Comparison of ENCODE assay signal across 13 mouse cellular contexts in genomic region chr9:72758705-72759131, GRCm38 (mm10). TPM values are rescaled to one million over a fixed set of nuclear protein-coding genes. Genes with fewer than 3 reads are reported as not detected.
DNase-seq lines count a peak whose midpoint lies in the region; ATAC-seq lines count a peak whose summit lies in the region.
"Had no signal": no experiment of that assay in that cellular context is flagged by ENCODE, and none has a peak within 500 bp of the region (broad histone marks: within the 10 kb centered on the region; RNA-seq: fewer than 3 reads in every experiment).

No protein-coding gene starts in this region.

- no peaks in the 10 kb centered on the region for H3K36me3 ChIP-seq in heart, embryonic 14.5 days (ENCODE audit: control insufficient read depth, insufficient read depth, low read length)
- H3K36me3 ChIP-seq: hindbrain, embryonic 12.5 days; midbrain, embryonic 13.5 days had no signal

- WGBS in heart, embryonic 14.5 days: 24% methylated on average over 8 of the region's 8 CpGs

- H3K4me1 ChIP-seq in heart, embryonic 14.5 days (ENCODE audit: control insufficient read depth in 2 of 2, insufficient read depth in 2 of 2, low read length in 2 of 2): peaks cover 13 to 28% of the 10 kb centered on the region in 2 experiments

- no peak for DNase-seq in heart, postnatal 10 days
- peak; percentile 59 for DNase-seq in 3T3-L1 (ENCODE audit: low read depth, low spot score)
- DNase-seq in embryo, embryonic 10 days (ENCODE audit: low spot score): peak; percentile 77
- DNase-seq in left cerebral cortex, postnatal 25 days (ENCODE audit: low spot score in 2 of 2): peak; percentile 61 to 85
- no peak for DNase-seq in retina, postnatal 1 day
- no peak for DNase-seq in urinary bladder, adult 18-20 months (ENCODE audit: low spot score in 2 of 2)
- DNase-seq: cerebellum, adult 11-12 months; gastrocnemius, postnatal 25 days; kidney, postnatal 25 days had no signal

- no peak for ATAC-seq in heart, embryonic 14.5 days (ENCODE audit: insufficient number of reproducible peaks, insufficient read depth, low FRiP score, low read depth)
- ATAC-seq: activated CD4-positive, CD25-positive, alpha-beta regulatory T cell, adult 4 months; midbrain, embryonic 13.5 days had no signal

- no peaks in the 10 kb centered on the region for H3K27me3 ChIP-seq in heart, embryonic 14.5 days (ENCODE audit: control insufficient read depth, insufficient read depth, low read length)
- H3K27me3 ChIP-seq: hindbrain, embryonic 12.5 days; midbrain, embryonic 13.5 days had no signal

- no peak overlapping the region for H3K27ac ChIP-seq in heart, embryonic 14.5 days (replicated peaks in 1 of 2; ENCODE audit: control insufficient read depth in 1 of 2, insufficient read depth in 1 of 2, low read depth in 2 of 2, low read length in 2 of 2)
- H3K27ac ChIP-seq: hindbrain, embryonic 12.5 days; midbrain, embryonic 13.5 days had no signal

- peak overlapping the region; percentile 32; the same call in 1 of the 2 replicates for H3K4me2 ChIP-seq in heart, embryonic 14.5 days (ENCODE audit: low read length)
- H3K4me2 ChIP-seq: hindbrain, embryonic 12.5 days; midbrain, embryonic 13.5 days had no signal

- H3K4me3 ChIP-seq in heart, embryonic 14.5 days (ENCODE audit: control insufficient read depth in 1 of 2, insufficient read depth in 1 of 2, low read depth in 1 of 2, low read length in 2 of 2): no peak overlapping the region
- H3K4me3 ChIP-seq: hindbrain, embryonic 12.5 days; midbrain, embryonic 13.5 days had no signal

- intact Hi-C loops in heart, postnatal 10 days (cut with DNase I): no loop called here
- intact Hi-C loops in left cerebral cortex, postnatal 25 days (cut with DNase I): no loop called here

- no peaks in the 10 kb centered on the region for H3K9me3 ChIP-seq in heart, embryonic 14.5 days (ENCODE audit: control insufficient read depth, low read length)
- H3K9me3 ChIP-seq: hindbrain, embryonic 12.5 days; midbrain, embryonic 13.5 days had no signal

- H3K9ac ChIP-seq in heart, embryonic 14.5 days (ENCODE audit: low read length): no peak overlapping the region
- H3K9ac ChIP-seq: hindbrain, embryonic 12.5 days; midbrain, embryonic 13.5 days had no signal

RNA-seq across cellular contexts. Expression of gene Prtg, which starts 48.0 kb away (rescaled TPM):
- 0.82 and 1.1 TPM in 2 replicates for polyA plus RNA-seq in heart, embryonic 14.5 days (2014; fragmentation: Nextera tagmentation; extraction: Ambion mirVana)
- under 1 TPM; 0.22 TPM for total RNA-seq in heart, postnatal 10 days (2021)
- total RNA-seq in left cerebral cortex, postnatal 25 days (2021): 1 to 10 TPM; 1.1 to 1.7 TPM
- polyA plus RNA-seq: activated CD4-positive, CD25-positive, alpha-beta regulatory T cell, adult 4 months had no signal

Comparison
In these comparisons a context has a peak if more than half of its experiments do, and no peak if none do; other contexts are left out.
1. DNase-seq: peak in 3T3-L1 (single experiment), embryo, embryonic 10 days (single experiment) and left cerebral cortex, postnatal 25 days (2 of 2); none in heart, postnatal 10 days (0 of 2), retina, postnatal 1 day (single experiment) and urinary bladder, adult 18-20 months (0 of 2).